8 mouse cellular contexts compared by ENCODE assay signal in the genomic region with DNA sequence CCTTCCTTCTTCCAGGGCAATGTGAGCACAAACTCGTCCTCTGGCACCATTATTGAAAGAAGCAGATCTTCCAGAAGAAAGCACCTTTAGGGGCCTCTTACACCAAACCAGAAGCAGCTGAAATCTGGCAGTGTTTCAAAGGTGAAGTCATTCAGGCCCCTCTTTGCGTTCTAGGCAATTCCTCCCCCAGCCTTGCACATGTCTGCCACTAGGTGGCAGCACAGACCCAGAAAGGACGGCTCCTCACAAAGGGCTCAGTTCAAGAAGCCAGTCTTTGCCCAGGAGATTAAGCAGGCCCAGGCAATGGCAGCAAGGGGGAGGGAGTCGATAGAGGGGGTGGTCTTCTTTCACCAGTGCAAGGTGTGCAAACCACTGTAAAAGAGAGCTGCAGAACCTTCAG. TPM values are rescaled to one million over a fixed set of nuclear protein-coding genes. Genes with fewer than 3 reads are reported as not detected.
DNase-seq lines count a peak whose midpoint lies in the region; ATAC-seq and TF ChIP-seq lines count a peak whose summit lies in the region.

No protein-coding gene starts in this region.

- no peaks in the 10 kb centered on the region for H3K9me3 ChIP-seq in G1E (replicated peaks)
- H3K9me3 ChIP-seq in forebrain, embryonic 12.5 days, result no peaks in the 10 kb centered on the region
- no peaks in the 10 kb centered on the region for H3K9me3 ChIP-seq in heart, postnatal 0 days (replicated peaks; ENCODE audit: control insufficient read depth, low read length)
- no peaks in the 10 kb centered on the region for H3K9me3 ChIP-seq in lung, embryonic 14.5 days (ENCODE audit: low read depth, low read length)

- TF ChIP-seq POLR2A in olfactory bulb, adult 2 months (IDR thresholded peaks at IDR 0.05; ENCODE audit: insufficient read depth, low read depth, low read length), result no peak

- peak overlapping the region; percentile 99; the same call in 1 of the 2 replicates for H3K4me3 ChIP-seq in G1E (ENCODE audit: low read depth, low read length)
- peak overlapping the region; percentile 76 for H3K4me3 ChIP-seq in forebrain, embryonic 12.5 days (replicated peaks)
- no peak overlapping the region for H3K4me3 ChIP-seq in heart, postnatal 0 days (ENCODE audit: low read depth, low read length)
- peak overlapping the region; percentile 73; the same call in 1 of the 2 replicates for H3K4me3 ChIP-seq in lung, embryonic 14.5 days (ENCODE audit: low read depth, low read length)
- no peak overlapping the region for H3K4me3 ChIP-seq in olfactory bulb, adult 2 months (ENCODE audit: insufficient read depth, low read depth, low read length)

- H3K4me1 ChIP-seq in G1E (ENCODE audit: insufficient read depth, low read depth, low read length), result peaks cover 72% of the 10 kb centered on the region
- peaks cover 82% of the 10 kb centered on the region for H3K4me1 ChIP-seq in forebrain, embryonic 12.5 days
- H3K4me1 ChIP-seq in heart, postnatal 0 days (ENCODE audit: control insufficient read depth, insufficient read depth), result peaks cover 14% of the 10 kb centered on the region
- H3K4me1 ChIP-seq in lung, embryonic 14.5 days (ENCODE audit: insufficient read depth), result peaks cover 10% of the 10 kb centered on the region
- H3K4me1 ChIP-seq in olfactory bulb, adult 2 months (ENCODE audit: control insufficient read depth, insufficient read depth, low read length), result peaks cover 26% of the 10 kb centered on the region

- peak overlapping the region; percentile 78; the same call in 1 of the 2 replicates for H3K27ac ChIP-seq in forebrain, embryonic 12.5 days
- no peak overlapping the region for H3K27ac ChIP-seq in heart, postnatal 0 days (ENCODE audit: low read depth)
- peak overlapping the region; percentile 20; the same call in 1 of the 2 replicates for H3K27ac ChIP-seq in lung, embryonic 14.5 days (ENCODE audit: low read depth)
- H3K27ac ChIP-seq in olfactory bulb, adult 2 months (ENCODE audit: insufficient read depth, low read depth, low read length), result no peak overlapping the region

- ATAC-seq in G1E (ENCODE audit: extremely low read depth, insufficient number of reproducible peaks, low FRiP score, poor library complexity, severe bottlenecking), result no peak
- peak; percentile 33 for ATAC-seq in forebrain, embryonic 12.5 days (ENCODE audit: low FRiP score)
- peak; percentile 18; the same call in 1 of the 2 replicates for ATAC-seq in heart, postnatal 0 days (ENCODE audit: insufficient read depth, low read depth)
- ATAC-seq in lung, embryonic 14.5 days (ENCODE audit: insufficient read depth), result peak; percentile 0; the same call in 1 of the 2 replicates

- peak; percentile 51 for DNase-seq in G1E (ENCODE audit: low spot score)
- peak; percentile 73 for DNase-seq in c-Kit-positive CD71-positive TER-119-positive erythroid progenitor cells, embryonic 14.5 days (ENCODE audit: low spot score)
- peak; percentile 94 for DNase-seq in heart, postnatal 0 days (ENCODE audit: low spot score)
- DNase-seq in kidney, postnatal 4 days, result peak; percentile 89 to 93
- peak; percentile 99 for DNase-seq in lung, embryonic 14.5 days
- peak; percentile 86 for DNase-seq in thymus, postnatal 0 days (ENCODE audit: low spot score)

- TF ChIP-seq EP300 in heart, postnatal 0 days (IDR thresholded peaks at IDR 0.05; ENCODE audit: low read depth), result no peak

- H3K4me2 ChIP-seq in forebrain, embryonic 12.5 days, result peak overlapping the region; percentile 82
- H3K4me2 ChIP-seq in heart, postnatal 0 days (ENCODE audit: low read depth, low read length), result no peak overlapping the region
- H3K4me2 ChIP-seq in lung, embryonic 14.5 days, result peak overlapping the region; percentile 79

- no peak overlapping the region; the same call in 1 of the 2 replicates for H3K9ac ChIP-seq in forebrain, embryonic 12.5 days
- H3K9ac ChIP-seq in heart, postnatal 0 days (replicated peaks; ENCODE audit: low read depth, low read length), result no peak overlapping the region
- no peak overlapping the region for H3K9ac ChIP-seq in lung, embryonic 14.5 days

- 0% methylated on average over 4 of the region's 4 CpGs for WGBS in forebrain, embryonic 12.5 days
- WGBS in heart, postnatal 0 days, result under 1% methylated on average over 4 of the region's 4 CpGs
- WGBS in lung, embryonic 14.5 days, result 2% methylated on average over 4 of the region's 4 CpGs
- 0% methylated on average over 4 of the region's 4 CpGs for WGBS in olfactory bulb, adult 2 months

- H3K27me3 ChIP-seq in G1E (ENCODE audit: insufficient read depth, low read length), result no peaks in the 10 kb centered on the region
- no peaks in the 10 kb centered on the region for H3K27me3 ChIP-seq in forebrain, embryonic 12.5 days
- no peaks in the 10 kb centered on the region for H3K27me3 ChIP-seq in heart, postnatal 0 days (ENCODE audit: control insufficient read depth, insufficient read depth, low read length)
- H3K27me3 ChIP-seq in lung, embryonic 14.5 days (ENCODE audit: insufficient read depth, low read length), result no peaks in the 10 kb centered on the region

- peak; percentile 91 for TF ChIP-seq CTCF in G1E (IDR thresholded peaks at IDR 0.05; ENCODE audit: low read depth, low read length)
- TF ChIP-seq CTCF in heart, postnatal 0 days (IDR thresholded peaks at IDR 0.05; ENCODE audit: low read depth), result peak; percentile 100
- TF ChIP-seq CTCF in lung, embryonic 14.5 days (IDR thresholded peaks at IDR 0.05; ENCODE audit: low read depth), result peak; percentile 100
- TF ChIP-seq CTCF in olfactory bulb, adult 2 months (IDR thresholded peaks at IDR 0.05; ENCODE audit: insufficient read depth, low read depth, low read length), result peak; percentile 95

- H3K36me3 ChIP-seq in G1E (replicated peaks), result peaks cover 64% of the 10 kb centered on the region
- peaks cover 42% of the 10 kb centered on the region for H3K36me3 ChIP-seq in forebrain, embryonic 12.5 days (replicated peaks)
- H3K36me3 ChIP-seq in heart, postnatal 0 days (replicated peaks; ENCODE audit: control insufficient read depth, insufficient read depth, low read length), result peaks cover 27% of the 10 kb centered on the region
- peaks cover 50% of the 10 kb centered on the region for H3K36me3 ChIP-seq in lung, embryonic 14.5 days (ENCODE audit: insufficient read depth)

RNA-seq across cellular contexts. Expression of gene Ccnd2, which starts 4.3 kb away (rescaled TPM):
- total RNA-seq in G1E (2014; fragmentation: Nextera tagmentation), result 549 and 656 TPM in 2 replicates
- 127 and 152 TPM in 2 replicates for total RNA-seq in G1E (2017)
- polyA plus RNA-seq in G1E (2012), result 822 and 1,195 TPM in 2 replicates
- 1,349 and 1,505 TPM in 2 replicates for polyA plus RNA-seq in forebrain, embryonic 12.5 days (2016; fragmentation: Nextera tagmentation; extraction: Ambion mirVana)
- total RNA-seq in heart, postnatal 0 days (2014; rRNA removed; ENCODE audit: low replicate concordance), result 31.1 and 34.5 TPM in 2 replicates
- 383 and 392 TPM in 2 replicates for polyA plus RNA-seq in heart, postnatal 0 days (2015; fragmentation: Nextera tagmentation; extraction: Ambion mirVana)
- polyA plus RNA-seq in lung, embryonic 14.5 days (2014; fragmentation: Nextera tagmentation; extraction: Ambion mirVana), result 660 and 684 TPM in 2 replicates
- 47.9 TPM in 1 of 2 replicates, not detected in the other for polyA plus RNA-seq in olfactory bulb, adult 2 months (2012; ENCODE audit: insufficient read depth, insufficient read length, low replicate concordance, missing spikeins)
- 279 and 280 TPM in 2 replicates for polyA plus RNA-seq in thymus, postnatal 0 days (2015; fragmentation: Nextera tagmentation; extraction: Ambion mirVana)

RNA-seq across cellular contexts. Expression of gene Tigar, which starts 38.3 kb away (rescaled TPM):
- 2.5 and 3.4 TPM in 2 replicates for total RNA-seq in G1E (2014; fragmentation: Nextera tagmentation)
- total RNA-seq in G1E (2017), result 4.0 and 4.7 TPM in 2 replicates
- 0.94 and 1.1 TPM in 2 replicates for polyA plus RNA-seq in G1E (2012)
- 8.8 and 9.9 TPM in 2 replicates for polyA plus RNA-seq in forebrain, embryonic 12.5 days (2016; fragmentation: Nextera tagmentation; extraction: Ambion mirVana)
- 9.0 and 21.1 TPM in 2 replicates for total RNA-seq in heart, postnatal 0 days (2014; rRNA removed; ENCODE audit: low replicate concordance)
- polyA plus RNA-seq in heart, postnatal 0 days (2015; fragmentation: Nextera tagmentation; extraction: Ambion mirVana), result 14.4 and 15.6 TPM in 2 replicates
- 3.0 and 3.5 TPM in 2 replicates for polyA plus RNA-seq in lung, embryonic 14.5 days (2014; fragmentation: Nextera tagmentation; extraction: Ambion mirVana)
- not detected in 2 replicates for polyA plus RNA-seq in olfactory bulb, adult 2 months (2012; ENCODE audit: insufficient read depth, insufficient read length, low replicate concordance, missing spikeins)
- 3.0 and 3.2 TPM in 2 replicates for polyA plus RNA-seq in thymus, postnatal 0 days (2015; fragmentation: Nextera tagmentation; extraction: Ambion mirVana)

Comparison
In these comparisons a context has a peak if more than half of its experiments do, and no peak if none do; other contexts are left out.
1. H3K4me3 ChIP-seq: peak in G1E (single experiment), forebrain, embryonic 12.5 days (single experiment) and lung, embryonic 14.5 days (single experiment); none in heart, postnatal 0 days (single experiment) and olfactory bulb, adult 2 months (single experiment).
2. H3K27ac ChIP-seq: peak in forebrain, embryonic 12.5 days (single experiment) and lung, embryonic 14.5 days (single experiment); none in heart, postnatal 0 days (single experiment) and olfactory bulb, adult 2 months (single experiment).
3. Peak in every context shown above with its lines, with median percentiles within 50 percentile points of each other: DNase-seq and CTCF ChIP-seq.